Mouse (Mus musculus) forebrain, embryonic 13.5 days (tissue): ENCODE measurements around the gene Cars. TPM values are rescaled to one million over a fixed set of nuclear protein-coding genes. Genes with fewer than 3 reads are reported as not detected.
"Not testable (repeated sequence)": the region's sequence is repeated elsewhere in the genome, so short reads cannot be mapped to it uniquely, and the experiment has no call there.

Source experiments
- ATAC-seq: fragments of 200-750 bp; cut with Nextera tagmentation; 2 replicates; pipeline ENCODE4 v1.8.0; 2017
- H3K27ac ChIP-seq: fragments of 300-500 bp; sonication (generic); 2 replicates; pipeline ENCODE4 v1.5.1; 2015; ENCODE audit warnings: inconsistent platforms, mild to moderate bottlenecking, moderate library complexity
- H3K27me3 ChIP-seq: fragments of 300-500 bp; sonication (generic); 2 replicates; pipeline ENCODE4 v1.6.1; 2015; ENCODE audit warnings: mild to moderate bottlenecking, inconsistent platforms
- H3K36me3 ChIP-seq: fragments of 300-500 bp; sonication (generic); 2 replicates; pipeline ENCODE4 v1.6.1; 2015; ENCODE audit warnings: mild to moderate bottlenecking, inconsistent platforms; ENCODE audit not compliant: poor library complexity, severe bottlenecking
- H3K4me1 ChIP-seq: fragments of 300-500 bp; sonication (generic); 2 replicates; pipeline ENCODE4 v1.6.1; 2015; ENCODE audit warnings: inconsistent platforms
- H3K4me2 ChIP-seq: fragments of 300-500 bp; sonication (generic); 2 replicates; pipeline ENCODE4 v1.6.1; 2015; ENCODE audit warnings: inconsistent platforms, mild to moderate bottlenecking, moderate library complexity
- H3K4me3 ChIP-seq: fragments of 300-500 bp; sonication (generic); 2 replicates; pipeline ENCODE4 v1.5.1; 2015; ENCODE audit warnings: mild to moderate bottlenecking, inconsistent platforms
- H3K9ac ChIP-seq: fragments of 300-500 bp; sonication (generic); 2 replicates; pipeline ENCODE4 v1.6.1; 2015; ENCODE audit warnings: mild to moderate bottlenecking, inconsistent platforms
- H3K9me3 ChIP-seq: fragments of 300-500 bp; sonication (generic); replicated peaks from 2 replicates; pipeline ENCODE4 v1.6.1; 2016; ENCODE audit warnings: inconsistent platforms
- WGBS: fragments of 180-500 bp; shearing (Covaris S2); methylation state at CpG from one replicate; pipeline ENCODE4 v1.1.7; 2015; 5-methylcytosine and 5-hydroxymethylcytosine counted together
- polyA plus RNA-seq: library from polyadenylated mRNA; unstranded; fragments of >200 nt; fragmentation: Nextera tagmentation; extraction: Ambion mirVana; gene quantifications from 2 replicates; pipeline ENCODE4 v1.2.1, GENCODE M21; 2015

Cars gene
- polyA plus RNA-seq: 64.4 and 73.7 TPM in 2 replicates

GRCm38 (mm10) chr7:143599428-143600230, at the start of gene Cars:
Gene Cars, minus strand, starts transcription at chr7:143600090.
- 2% methylated on average over 35 of the region's 35 CpGs for WGBS
- ATAC-seq: peak; percentile 99
- Histone ChIP-seq H3K27ac (peak within 1 kb of the TSS; percentile 69; the same call in 1 of the 2 replicates), H3K9me3 (no peaks in the 10 kb centered on the region), H3K4me3 (peak within 1 kb of the TSS; percentile 94), H3K27me3 (no peaks in the 10 kb centered on the region), H3K4me1 (peaks cover 23% of the 10 kb centered on the region), H3K4me2 (peak within 1 kb of the TSS; percentile 98), H3K36me3 (no peaks in the 10 kb centered on the region; the same call in 1 of the 2 replicates), H3K9ac (peak within 1 kb of the TSS; percentile 96)

- H3K27ac ChIP-seq: no peak within 1 kb of the TSS
- H3K9me3 ChIP-seq: peaks cover 5% of the 10 kb centered on the region; the same call in 1 of the 2 replicates
- no peaks in the 10 kb centered on the region for H3K36me3 ChIP-seq
Measured at GRCm38 (mm10) chr7:143649034-143649768, 49.3 kb upstream of the Cars start, which contains the start of gene Tnfrsf22. Gene Tnfrsf22, minus strand, starts transcription at chr7:143649661.

GRCm38 (mm10) chr7:143643949-143644348, 44.1 kb upstream of the Cars start:
- not testable (repeated sequence) for H3K36me3 ChIP-seq, H3K4me3 ChIP-seq, H3K4me1 ChIP-seq, H3K9me3 ChIP-seq, ATAC-seq, H3K4me2 ChIP-seq, H3K27me3 ChIP-seq, H3K27ac ChIP-seq, H3K9ac ChIP-seq
- 87% methylated on average over 2 of the region's 2 CpGs for WGBS

More at GRCm38 (mm10) chr7:143649034-143649768, 49.3 kb upstream of the Cars start, which contains the start of gene Tnfrsf22:
- ATAC-seq: peak; percentile 99
- H3K4me3 ChIP-seq: peak within 1 kb of the TSS; percentile 71
- 2% methylated on average over 39 of the region's 39 CpGs for WGBS
- H3K9ac ChIP-seq: peak within 1 kb of the TSS; percentile 79
- H3K27me3 ChIP-seq: no peaks in the 10 kb centered on the region
- peak within 1 kb of the TSS; percentile 87 for H3K4me2 ChIP-seq
- H3K4me1 ChIP-seq: no peaks in the 10 kb centered on the region

- no peaks in the 10 kb centered on the region for H3K27me3 ChIP-seq
- no peak overlapping the region for H3K9ac ChIP-seq
- no peak for ATAC-seq
- no peaks in the 10 kb centered on the region for H3K9me3 ChIP-seq
- H3K4me1 ChIP-seq: no peaks in the 10 kb centered on the region
- H3K27ac ChIP-seq: no peak overlapping the region
- no peak overlapping the region for H3K4me3 ChIP-seq
- no peak overlapping the region for H3K4me2 ChIP-seq
- 91% methylated on average over 1 of the region's 1 CpGs for whole genome bisulfite sequencing
- H3K36me3 ChIP-seq: no peaks in the 10 kb centered on the region
Measured at GRCm38 (mm10) chr7:143636674-143637073, 36.8 kb upstream of the Cars start.

GRCm38 (mm10) chr7:143631503-143631902, 31.6 kb upstream of the Cars start:
- Histone ChIP-seq H3K36me3 (no peaks in the 10 kb centered on the region), H3K4me3 (no peak overlapping the region), H3K4me2 (no peak overlapping the region), H3K27me3 (no peaks in the 10 kb centered on the region), H3K9me3 (no peaks in the 10 kb centered on the region), H3K27ac (no peak overlapping the region), H3K9ac (no peak overlapping the region), H3K4me1 (no peaks in the 10 kb centered on the region)
- WGBS: 79% methylated on average over 2 of the region's 2 CpGs
- no peak for ATAC-seq

GRCm38 (mm10) chr7:143629501-143629900, 29.6 kb upstream of the Cars start:
- Histone ChIP-seq H3K9ac (no peak overlapping the region), H3K9me3 (no peaks in the 10 kb centered on the region), H3K27ac (no peak overlapping the region), H3K4me2 (no peak overlapping the region), H3K4me1 (no peaks in the 10 kb centered on the region), H3K4me3 (no peak overlapping the region), H3K36me3 (no peaks in the 10 kb centered on the region), H3K27me3 (no peaks in the 10 kb centered on the region)
- 83% methylated on average over 1 of the region's 1 CpGs for WGBS
- ATAC-seq: no peak

- H3K4me3 ChIP-seq: no peak within 1 kb of the TSS
- no peaks in the 10 kb centered on the region for H3K27me3 ChIP-seq
- no peaks in the 10 kb centered on the region for H3K4me1 ChIP-seq
- H3K36me3 ChIP-seq: no peaks in the 10 kb centered on the region
- ATAC-seq: no peak
- no peak within 1 kb of the TSS for H3K27ac ChIP-seq
- H3K4me2 ChIP-seq: no peak within 1 kb of the TSS
- H3K9ac ChIP-seq: no peak within 1 kb of the TSS
- WGBS: 83% methylated on average over 1 of the region's 1 CpGs
- no peaks in the 10 kb centered on the region for H3K9me3 ChIP-seq
Measured at GRCm38 (mm10) chr7:143628540-143628939, 28.6 kb upstream of the Cars start, which contains the start of gene Tnfrsf26. Gene Tnfrsf26, minus strand, starts transcription at chr7:143628722.

GRCm38 (mm10) chr7:143627555-143628286, 27.8 kb upstream of the Cars start:
- Histone ChIP-seq H3K27ac (no peak overlapping the region), H3K4me2 (no peak overlapping the region), H3K27me3 (no peaks in the 10 kb centered on the region), H3K36me3 (no peaks in the 10 kb centered on the region), H3K9me3 (no peaks in the 10 kb centered on the region), H3K4me3 (no peak overlapping the region), H3K9ac (no peak overlapping the region), H3K4me1 (no peaks in the 10 kb centered on the region)
- no peak for ATAC-seq
- 58% methylated on average over 10 of the region's 10 CpGs for WGBS

GRCm38 (mm10) chr7:143626178-143626577, 26.3 kb upstream of the Cars start:
- H3K4me3 ChIP-seq: no peak overlapping the region
- H3K36me3 ChIP-seq: no peaks in the 10 kb centered on the region
- no peak overlapping the region for H3K9ac ChIP-seq
- WGBS: 63% methylated on average over 2 of the region's 2 CpGs
- ATAC-seq: no peak
- H3K27me3 ChIP-seq: no peaks in the 10 kb centered on the region
- no peak overlapping the region for H3K27ac ChIP-seq
- no peak overlapping the region for H3K4me2 ChIP-seq
- no peaks in the 10 kb centered on the region for H3K4me1 ChIP-seq
- H3K9me3 ChIP-seq: no peaks in the 10 kb centered on the region

GRCm38 (mm10) chr7:143625151-143625550, 25.3 kb upstream of the Cars start:
- no peaks in the 10 kb centered on the region for H3K9me3 ChIP-seq
- no peak overlapping the region for H3K4me2 ChIP-seq
- no peak overlapping the region for H3K9ac ChIP-seq
- H3K36me3 ChIP-seq: no peaks in the 10 kb centered on the region
- no peak overlapping the region for H3K27ac ChIP-seq
- WGBS: 75% methylated on average over 5 of the region's 5 CpGs
- H3K4me1 ChIP-seq: no peaks in the 10 kb centered on the region
- no peak overlapping the region for H3K4me3 ChIP-seq
- H3K27me3 ChIP-seq: no peaks in the 10 kb centered on the region
- ATAC-seq: no peak

GRCm38 (mm10) chr7:143624561-143624960, 24.7 kb upstream of the Cars start:
- Histone ChIP-seq H3K27ac (no peak overlapping the region), H3K9me3 (no peaks in the 10 kb centered on the region), H3K36me3 (no peaks in the 10 kb centered on the region), H3K9ac (no peak overlapping the region), H3K4me1 (no peaks in the 10 kb centered on the region), H3K4me2 (no peak overlapping the region), H3K27me3 (no peaks in the 10 kb centered on the region), H3K4me3 (no peak overlapping the region)
- ATAC-seq: no peak
- 99% methylated on average over 3 of the region's 3 CpGs for WGBS

GRCm38 (mm10) chr7:143620951-143621350, 21.1 kb upstream of the Cars start:
- Histone ChIP-seq H3K9me3 (no peaks in the 10 kb centered on the region), H3K27me3 (no peaks in the 10 kb centered on the region), H3K27ac (no peak overlapping the region), H3K9ac (no peak overlapping the region), H3K36me3 (no peaks in the 10 kb centered on the region), H3K4me3 (no peak overlapping the region), H3K4me1 (no peaks in the 10 kb centered on the region), H3K4me2 (no peak overlapping the region)
- 70% methylated on average over 1 of the region's 1 CpGs for WGBS
- ATAC-seq: no peak
